In genomic region chr13:103211501-103211941, GRCm38 (mm10) we compare ENCODE assay signal across 8 mouse cellular contexts.
DNase-seq lines count a peak whose midpoint lies in the region; ATAC-seq and TF ChIP-seq lines count a peak whose summit lies in the region.

No protein-coding gene starts in this region.

- H3K9ac ChIP-seq in stomach, embryonic 14.5 days (replicated peaks; ENCODE audit: low read depth, low read length), result no peak overlapping the region

- no peak overlapping the region for H3K4me3 ChIP-seq in C2C12 (ENCODE audit: insufficient read depth, poor library complexity, severe bottlenecking)
- no peak overlapping the region for H3K4me3 ChIP-seq in stomach, embryonic 14.5 days (ENCODE audit: low read depth, low read length)

- no peaks in the 10 kb centered on the region for H3K79me2 ChIP-seq in C2C12 (ENCODE audit: control insufficient read depth, insufficient read depth)

- peak; percentile 64 for DNase-seq in adrenal gland, postnatal 14 days
- DNase-seq in heart, adult 8-10 months (ENCODE audit: low spot score), result peak; percentile 85
- peak; percentile 6 for DNase-seq in large intestine, adult 2 months (ENCODE audit: low read depth, low spot score)
- DNase-seq in thymus, postnatal 25 days, result no peak
- no peak for DNase-seq in embryo, embryonic 10 days (ENCODE audit: low spot score)

- no peaks in the 10 kb centered on the region for H3K36me3 ChIP-seq in C2C12 (ENCODE audit: control insufficient read depth, insufficient read depth)
- no peaks in the 10 kb centered on the region for H3K36me3 ChIP-seq in stomach, embryonic 14.5 days (ENCODE audit: control insufficient read depth, insufficient read depth, low read length)

- ATAC-seq in stomach, embryonic 14.5 days (ENCODE audit: insufficient number of reproducible peaks, insufficient read depth, low FRiP score, low read depth), result peak; percentile 56; the same call in 1 of the 2 replicates
- no peak for ATAC-seq in granulocyte monocyte progenitor cell, adult 5-6 weeks (replicated peaks; ENCODE audit: poor library complexity, severe bottlenecking)

- H3K9me3 ChIP-seq in stomach, embryonic 14.5 days (ENCODE audit: control insufficient read depth, low read depth, low read length), result no peaks in the 10 kb centered on the region

- peaks cover 6% of the 10 kb centered on the region; the same call in 1 of the 2 replicates for H3K4me1 ChIP-seq in stomach, embryonic 14.5 days (ENCODE audit: control insufficient read depth, insufficient read depth, low read length)

- H3K4me2 ChIP-seq in stomach, embryonic 14.5 days (replicated peaks; ENCODE audit: low read depth, low read length), result no peak overlapping the region

- H3ac ChIP-seq in C2C12 (ENCODE audit: control insufficient read depth, insufficient read length, low read depth), result peak overlapping the region; percentile 35

- no peaks in the 10 kb centered on the region for H3K79me3 ChIP-seq in C2C12 (ENCODE audit: low read depth)

- peak overlapping the region; percentile 53; the same call in 1 of the 2 replicates for H3K27ac ChIP-seq in stomach, embryonic 14.5 days (ENCODE audit: low read length)

- no peak for TF ChIP-seq CTCF in C2C12 (IDR thresholded peaks at IDR 0.05; ENCODE audit: control insufficient read depth, insufficient read depth, insufficient read length)

- no peaks in the 10 kb centered on the region for H3K27me3 ChIP-seq in C2C12 (ENCODE audit: control insufficient read depth, insufficient read depth, insufficient read length)
- H3K27me3 ChIP-seq in stomach, embryonic 14.5 days (ENCODE audit: control insufficient read depth, insufficient read depth, low read length), result no peaks in the 10 kb centered on the region

- WGBS in large intestine, adult 2 months, result 59% methylated on average over 11 of the region's 11 CpGs
- WGBS in stomach, embryonic 14.5 days, result 45% methylated on average over 11 of the region's 11 CpGs

TF ChIP-seq in C2C12, 6 proteins besides CTCF, POLR2A, EP300 and RAD21:
- no peak for TF ChIP-seq MYOG (IDR thresholded peaks at IDR 0.05; ENCODE audit: control insufficient read depth, extremely low read depth, insufficient read length)
- TF ChIP-seq MYOD1 (IDR thresholded peaks at IDR 0.05; ENCODE audit: control insufficient read depth, insufficient read length, low read depth), result peak; percentile 85
TF ChIP-seq in C2C12: peak in this region for 1.

Comparison
In these comparisons a context has a peak if more than half of its experiments do, and no peak if none do; other contexts are left out.
1. DNase-seq: peak in adrenal gland, postnatal 14 days (single experiment), heart, adult 8-10 months (single experiment) and large intestine, adult 2 months (single experiment); none in thymus, postnatal 25 days (single experiment) and embryo, embryonic 10 days (single experiment).